Mouse (Mus musculus) heart, embryonic 12.5 days (tissue): Measurements from ENCODE around the gene Stxbp5l. TPM values are rescaled to one million over a fixed set of nuclear protein-coding genes. Genes with fewer than 3 reads are reported as not detected.

Experiments
- ATAC-seq: fragments of 200-750 bp; cut with Nextera tagmentation; 2 replicates; pipeline ENCODE4 v1.8.0; 2017; ENCODE audit warnings: moderate TSS enrichment, moderate library complexity; ENCODE audit not compliant: insufficient number of reproducible peaks, low FRiP score
- H3K27ac ChIP-seq: fragments of 300-500 bp; sonication (generic); 2 replicates; pipeline ENCODE4 v1.5.1; 2016; ENCODE audit warnings: mild to moderate bottlenecking, moderate library complexity; ENCODE audit not compliant: poor library complexity, severe bottlenecking
- H3K27me3 ChIP-seq: fragments of 300-500 bp; sonication (generic); replicated peaks from 2 replicates; pipeline ENCODE4 v1.6.1; 2016; ENCODE audit warnings: mild to moderate bottlenecking, moderate library complexity
- H3K36me3 ChIP-seq: fragments of 300-500 bp; sonication (generic); 2 replicates; pipeline ENCODE4 v1.6.1; 2016; ENCODE audit warnings: mild to moderate bottlenecking, moderate library complexity
- H3K4me1 ChIP-seq: fragments of 300-500 bp; sonication (generic); replicated peaks from 2 replicates; pipeline ENCODE4 v1.6.1; 2016; ENCODE audit warnings: mild to moderate bottlenecking
- H3K4me2 ChIP-seq: fragments of 300-500 bp; sonication (generic); 2 replicates; pipeline ENCODE4 v1.6.1; 2016; ENCODE audit warnings: mild to moderate bottlenecking, moderate library complexity
- H3K4me3 ChIP-seq: fragments of 300-500 bp; sonication (generic); 2 replicates; pipeline ENCODE4 v1.5.1; 2016; ENCODE audit warnings: mild to moderate bottlenecking
- H3K9ac ChIP-seq: fragments of 300-500 bp; sonication (generic); 2 replicates; pipeline ENCODE4 v1.6.1; 2016; ENCODE audit warnings: mild to moderate bottlenecking, moderate library complexity
- H3K9me3 ChIP-seq: fragments of 300-500 bp; sonication (generic); replicated peaks from 2 replicates; pipeline ENCODE4 v1.6.1; 2016; ENCODE audit warnings: mild to moderate bottlenecking, moderate library complexity
- WGBS: fragments of 180-500 bp; shearing (Covaris S2); methylation state at CpG from one replicate; pipeline ENCODE4 v1.1.7; 2016; 5-methylcytosine and 5-hydroxymethylcytosine counted together
- polyA plus RNA-seq: library from polyadenylated mRNA; unstranded; fragments of >200 nt; fragmentation: Nextera tagmentation; extraction: Ambion mirVana; gene quantifications from 2 replicates; pipeline ENCODE4 v1.2.1, GENCODE M21; 2016

Stxbp5l gene
- 0.14 and 0.18 TPM in 2 replicates for polyA plus RNA-seq

DNA sequence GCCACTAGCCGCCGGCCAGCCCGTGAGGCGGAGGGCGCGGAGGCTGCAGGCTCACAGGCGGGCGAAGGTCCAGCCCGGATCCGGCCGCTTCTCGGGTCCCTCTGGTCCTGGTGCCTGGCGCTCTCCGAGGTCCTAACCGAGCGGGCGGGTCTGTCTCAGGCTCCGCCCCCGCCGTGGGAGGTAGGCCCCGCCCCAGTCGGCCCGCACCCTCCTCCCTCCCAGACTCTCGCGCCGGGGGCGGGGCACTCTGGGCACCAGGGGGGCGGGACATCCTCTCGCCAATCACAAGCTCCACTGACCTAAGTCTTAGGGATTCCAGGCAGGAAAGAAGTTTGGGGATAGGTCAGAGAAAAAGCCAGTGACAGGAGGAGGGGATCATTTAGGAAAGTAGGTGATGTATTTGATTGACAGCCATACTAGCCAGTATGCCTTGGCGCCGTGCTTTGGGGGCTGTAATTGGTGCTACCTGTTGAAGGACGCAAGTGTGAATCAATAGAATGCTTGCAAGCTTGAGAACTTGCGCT is at the start of gene Stxbp5l:
Gene Stxbp5l (minus strand): TSS at position 142 of the 524 bp plus-strand sequence.
- Histone ChIP-seq H3K36me3 (no peaks in the 10 kb centered on the region), H3K9me3 (no peaks in the 10 kb centered on the region), H3K27me3 (0 out of 2 replicates have a peak, but pooled peaks cover 4% of the 10 kb centered on the region), H3K4me2 (peak within 1 kb of the TSS; percentile 100), H3K4me3 (peak within 1 kb of the TSS; percentile 60), H3K9ac (peak within 1 kb of the TSS; percentile 63; the same call in 1 of the 2 replicates), H3K4me1 (peaks cover 8% of the 10 kb centered on the region; the same call in 1 of the 2 replicates), H3K27ac (no peak within 1 kb of the TSS)
- ATAC-seq = peak; percentile 96
- under 1% methylated on average over 33 of the region's 33 CpGs for WGBS

GRCm38 (mm10) chr16:37433418-37434204 is 48.8 kb upstream of the Stxbp5l start:
- Histone ChIP-seq H3K36me3 (no peaks in the 10 kb centered on the region), H3K9me3 (no peaks in the 10 kb centered on the region), H3K27ac (no peak overlapping the region), H3K4me1 (no peaks in the 10 kb centered on the region), H3K4me2 (no peak overlapping the region), H3K9ac (no peak overlapping the region), H3K4me3 (no peak overlapping the region), H3K27me3 (no peaks in the 10 kb centered on the region)
- WGBS = 60% methylated on average over 5 of the region's 5 CpGs
- no peak for ATAC-seq

DNA sequence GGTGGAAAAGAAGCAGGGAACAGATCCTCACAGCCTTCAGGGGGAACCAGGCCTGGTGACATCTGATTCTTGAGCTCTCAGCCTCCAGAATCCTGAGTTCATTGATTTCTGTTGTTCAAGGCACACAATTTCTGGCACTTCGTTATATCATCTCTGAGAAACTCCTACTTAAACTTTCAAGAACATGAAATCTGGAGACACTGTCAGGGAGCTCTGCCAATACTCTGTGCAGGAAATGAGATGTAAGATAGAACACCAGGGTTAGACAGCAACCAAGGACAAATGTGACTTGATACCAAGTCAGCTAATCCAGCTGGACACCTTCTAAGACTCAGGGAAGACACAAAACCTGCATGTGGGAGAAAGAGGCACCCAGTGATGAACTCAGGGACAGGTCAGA is 40.7 kb upstream of the Stxbp5l start:
- ATAC-seq = no peak
- no peak overlapping the region for H3K4me3 ChIP-seq
- no peak overlapping the region for H3K9ac ChIP-seq

DNA sequence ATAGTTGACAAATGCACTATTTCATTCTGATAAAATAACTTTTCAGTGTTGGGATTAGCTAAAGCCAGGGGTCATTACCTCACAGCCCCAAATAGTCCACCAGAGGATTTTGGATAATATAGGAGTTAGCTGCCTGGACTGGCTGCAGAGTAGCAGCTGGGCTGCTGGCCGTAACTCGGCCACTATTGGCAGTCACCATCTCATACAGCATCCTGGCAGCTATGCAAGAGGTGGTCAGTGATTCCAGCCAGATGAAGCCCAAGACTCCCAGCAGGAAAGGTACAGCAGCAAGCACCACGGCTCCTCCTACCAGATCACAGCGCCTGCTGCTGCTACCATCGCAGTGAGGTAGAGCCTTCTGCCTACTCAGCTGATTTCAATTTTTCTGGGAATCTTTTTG is 38.1 kb upstream of the Stxbp5l start:
- Histone ChIP-seq H3K27ac (no peak overlapping the region), H3K9me3 (no peaks in the 10 kb centered on the region), H3K4me3 (no peak overlapping the region), H3K4me1 (no peaks in the 10 kb centered on the region), H3K27me3 (no peaks in the 10 kb centered on the region), H3K9ac (no peak overlapping the region), H3K36me3 (no peaks in the 10 kb centered on the region), H3K4me2 (no peak overlapping the region)
- ATAC-seq = no peak
- WGBS = 71% methylated on average over 5 of the region's 5 CpGs

More for the DNA sequence above, 40.7 kb upstream of the Stxbp5l start:
- Histone ChIP-seq H3K36me3 (no peaks in the 10 kb centered on the region), H3K9me3 (no peaks in the 10 kb centered on the region), H3K4me1 (no peaks in the 10 kb centered on the region), H3K4me2 (no peak overlapping the region), H3K27me3 (no peaks in the 10 kb centered on the region), H3K27ac (no peak overlapping the region)
- 42% methylated on average over 1 of the region's 1 CpGs for WGBS

GRCm38 (mm10) chr16:37421851-37422250 is 37.1 kb upstream of the Stxbp5l start:
- H3K9me3 ChIP-seq = 0 out of 2 replicates have a peak, but pooled peaks cover 6% of the 10 kb centered on the region
- no peak overlapping the region for H3K4me2 ChIP-seq
- no peak overlapping the region for H3K9ac ChIP-seq
- H3K4me1 ChIP-seq = no peaks in the 10 kb centered on the region
- H3K27ac ChIP-seq = no peak overlapping the region
- ATAC-seq = no peak
- WGBS = 85% methylated on average over 3 of the region's 3 CpGs
- H3K27me3 ChIP-seq = no peaks in the 10 kb centered on the region
- no peak overlapping the region for H3K4me3 ChIP-seq
- no peaks in the 10 kb centered on the region for H3K36me3 ChIP-seq

GRCm38 (mm10) chr16:37420512-37420911 is 35.8 kb upstream of the Stxbp5l start:
- H3K4me2 ChIP-seq = no peak overlapping the region
- no peak overlapping the region for H3K9ac ChIP-seq
- no peaks in the 10 kb centered on the region for H3K36me3 ChIP-seq
- H3K27ac ChIP-seq = no peak overlapping the region
- 67% methylated on average over 2 of the region's 2 CpGs for WGBS
- no peak overlapping the region for H3K4me3 ChIP-seq
- ATAC-seq = no peak
- 0 out of 2 replicates have a peak, but pooled peaks cover 6% of the 10 kb centered on the region for H3K9me3 ChIP-seq
- H3K4me1 ChIP-seq = no peaks in the 10 kb centered on the region
- H3K27me3 ChIP-seq = no peaks in the 10 kb centered on the region

GRCm38 (mm10) chr16:37405536-37405935 is 20.8 kb upstream of the Stxbp5l start:
- Histone ChIP-seq H3K27me3 (no peaks in the 10 kb centered on the region), H3K36me3 (no peaks in the 10 kb centered on the region), H3K4me1 (no peaks in the 10 kb centered on the region), H3K9ac (no peak overlapping the region), H3K4me2 (no peak overlapping the region), H3K27ac (no peak overlapping the region), H3K4me3 (no peak overlapping the region), H3K9me3 (no peaks in the 10 kb centered on the region)
- WGBS = 68% methylated on average over 4 of the region's 4 CpGs
- no peak for ATAC-seq

DNA sequence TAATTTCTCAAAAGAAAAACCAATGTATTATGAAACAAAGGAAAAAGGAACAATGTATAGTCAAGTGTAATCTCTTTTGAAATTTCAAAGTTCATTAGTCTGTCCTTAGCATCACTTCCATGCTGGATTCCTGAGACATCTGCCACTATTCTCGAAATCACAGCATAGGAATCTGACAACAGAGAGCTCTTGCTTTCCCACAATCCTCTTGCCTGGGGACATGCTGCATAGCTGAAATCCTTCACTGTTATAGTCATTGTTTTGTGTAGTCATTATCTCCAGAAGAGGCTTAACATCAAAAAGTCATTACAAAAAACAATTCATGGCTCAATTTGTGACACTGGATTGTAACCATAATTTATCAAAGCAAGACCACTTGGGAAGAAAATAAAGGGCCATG is 20.2 kb upstream of the Stxbp5l start:
- Histone ChIP-seq H3K36me3 (no peaks in the 10 kb centered on the region), H3K27me3 (no peaks in the 10 kb centered on the region), H3K27ac (no peak overlapping the region), H3K4me3 (no peak overlapping the region), H3K4me1 (no peaks in the 10 kb centered on the region), H3K9ac (no peak overlapping the region), H3K4me2 (no peak overlapping the region), H3K9me3 (no peaks in the 10 kb centered on the region)
- no peak for ATAC-seq
- 61% methylated on average over 1 of the region's 1 CpGs for WGBS

GRCm38 (mm10) chr16:37389964-37390363 is 5.2 kb upstream of the Stxbp5l start:
- H3K9ac ChIP-seq = no peak overlapping the region
- no peak overlapping the region for H3K27ac ChIP-seq
- H3K36me3 ChIP-seq = no peaks in the 10 kb centered on the region
- no peaks in the 10 kb centered on the region for H3K9me3 ChIP-seq
- no peak overlapping the region for H3K4me3 ChIP-seq
- ATAC-seq = no peak
- H3K4me1 ChIP-seq = no peaks in the 10 kb centered on the region
- no peaks in the 10 kb centered on the region for H3K27me3 ChIP-seq
- H3K4me2 ChIP-seq = no peak overlapping the region

GRCm38 (mm10) chr16:37389201-37389905 is 4.6 kb upstream of the Stxbp5l start:
- H3K36me3 ChIP-seq = no peaks in the 10 kb centered on the region
- no peak overlapping the region for H3K9ac ChIP-seq

GRCm38 (mm10) chr16:37384369-37384768 is 393 bp downstream of the Stxbp5l start:
- H3K9ac ChIP-seq = peak overlapping the region; percentile 63; the same call in 1 of the 2 replicates
- H3K36me3 ChIP-seq = no peaks in the 10 kb centered on the region
- under 1% methylated on average over 23 of the region's 30 CpGs for WGBS
- H3K4me2 ChIP-seq = peak overlapping the region; percentile 100
- H3K27ac ChIP-seq = no peak overlapping the region
- H3K4me1 ChIP-seq = peaks cover 8% of the 10 kb centered on the region; the same call in 1 of the 2 replicates
- 0 out of 2 replicates have a peak, but pooled peaks cover 4% of the 10 kb centered on the region for H3K27me3 ChIP-seq
- H3K9me3 ChIP-seq = no peaks in the 10 kb centered on the region
- peak; percentile 70 for ATAC-seq
- peak overlapping the region; percentile 60 for H3K4me3 ChIP-seq

More at GRCm38 (mm10) chr16:37389201-37389905, 4.6 kb upstream of the Stxbp5l start:
- H3K4me1 ChIP-seq = peaks cover 2% of the 10 kb centered on the region; the same call in 1 of the 2 replicates
- no peaks in the 10 kb centered on the region for H3K9me3 ChIP-seq
- H3K27ac ChIP-seq = no peak overlapping the region
- no peak overlapping the region for H3K4me2 ChIP-seq
- ATAC-seq = no peak
- no peak overlapping the region for H3K4me3 ChIP-seq
- no peaks in the 10 kb centered on the region for H3K27me3 ChIP-seq
- WGBS = 67% methylated on average over 4 of the region's 4 CpGs
